Mouse (Mus musculus) limb, embryonic 15.5 days (tissue): ENCODE measurements around the gene Ehbp1. TPM values are rescaled to one million over a fixed set of nuclear protein-coding genes. Genes with fewer than 3 reads are reported as not detected.

Experiments
- ATAC-seq: fragments of 200-750 bp; cut with Nextera tagmentation; 2 replicates; pipeline ENCODE4 v1.8.0; 2017; ENCODE audit warnings: low read depth, moderate TSS enrichment; ENCODE audit not compliant: insufficient number of reproducible peaks, low FRiP score, low TSS enrichment
- H3K27ac ChIP-seq: fragments of 300-500 bp; sonication (generic); 2 replicates; pipeline ENCODE4 v1.5.1; 2015; ENCODE audit warnings: moderate library complexity, mild to moderate bottlenecking, inconsistent platforms
- H3K27me3 ChIP-seq: fragments of 300-500 bp; sonication (generic); 2 replicates; pipeline ENCODE4 v1.6.1; 2015; ENCODE audit warnings: inconsistent platforms
- H3K36me3 ChIP-seq: fragments of 300-500 bp; sonication (generic); 2 replicates; pipeline ENCODE4 v1.6.1; 2015; ENCODE audit warnings: inconsistent platforms
- H3K4me1 ChIP-seq: fragments of 300-500 bp; sonication (generic); 2 replicates; pipeline ENCODE4 v1.6.1; 2015; ENCODE audit warnings: inconsistent platforms
- H3K4me2 ChIP-seq: fragments of 300-500 bp; sonication (generic); 2 replicates; pipeline ENCODE4 v1.6.1; 2015; ENCODE audit warnings: mild to moderate bottlenecking, inconsistent platforms
- H3K4me3 ChIP-seq: fragments of 300-500 bp; sonication (generic); 2 replicates; pipeline ENCODE4 v1.5.1; 2015; ENCODE audit warnings: mild to moderate bottlenecking, inconsistent platforms
- H3K9ac ChIP-seq: fragments of 300-500 bp; sonication (generic); 2 replicates; pipeline ENCODE4 v1.6.1; 2015; ENCODE audit warnings: inconsistent platforms
- H3K9me3 ChIP-seq: fragments of 300-500 bp; sonication (generic); 2 replicates; pipeline ENCODE4 v1.6.1; 2016; ENCODE audit warnings: inconsistent platforms
- WGBS: fragments of 180-500 bp; shearing (Covaris S2); methylation state at CpG from one replicate; pipeline ENCODE4 v1.1.7; 2015; 5-methylcytosine and 5-hydroxymethylcytosine counted together
- polyA plus RNA-seq: library from polyadenylated mRNA; unstranded; fragments of >200 nt; fragmentation: Nextera tagmentation; extraction: Ambion mirVana; gene quantifications from 2 replicates; pipeline ENCODE4 v1.2.1, GENCODE M21; 2015

Ehbp1 gene
- polyA plus RNA-seq, 1 experiment from 2014 or later, result 14.3 TPM

GRCm38 (mm10) chr11:22138466-22138865, 203.6 kb downstream of the Ehbp1 start:
- Histone ChIP-seq H3K27me3 (no peaks in the 10 kb centered on the region), H3K9ac (no peak overlapping the region), H3K4me1 (no peaks in the 10 kb centered on the region), H3K9me3 (no peaks in the 10 kb centered on the region), H3K4me2 (no peak overlapping the region), H3K36me3 (no peaks in the 10 kb centered on the region; the same call in 1 of the 2 replicates), H3K4me3 (no peak overlapping the region), H3K27ac (no peak overlapping the region)
- no peak for ATAC-seq

GRCm38 (mm10) chr11:22125188-22125587, 216.9 kb downstream of the Ehbp1 start:
- WGBS, result 98% methylated on average over 2 of the region's 2 CpGs
- no peak overlapping the region for H3K27ac ChIP-seq
- ATAC-seq, result no peak
- no peaks in the 10 kb centered on the region for H3K27me3 ChIP-seq
- no peaks in the 10 kb centered on the region for H3K9me3 ChIP-seq
- H3K4me3 ChIP-seq, result no peak overlapping the region
- H3K36me3 ChIP-seq, result no peaks in the 10 kb centered on the region
- H3K4me2 ChIP-seq, result no peak overlapping the region
- no peaks in the 10 kb centered on the region for H3K4me1 ChIP-seq
- H3K9ac ChIP-seq, result no peak overlapping the region

GRCm38 (mm10) chr11:22118853-22119252, 223.2 kb downstream of the Ehbp1 start:
- no peaks in the 10 kb centered on the region for H3K27me3 ChIP-seq
- ATAC-seq, result no peak
- H3K4me1 ChIP-seq, result no peaks in the 10 kb centered on the region
- no peaks in the 10 kb centered on the region for H3K9me3 ChIP-seq
- H3K4me2 ChIP-seq, result no peak overlapping the region
- no peaks in the 10 kb centered on the region for H3K36me3 ChIP-seq
- no peak overlapping the region for H3K27ac ChIP-seq
- no peak overlapping the region for H3K4me3 ChIP-seq
- WGBS, result 87% methylated on average over 3 of the region's 3 CpGs
- no peak overlapping the region for H3K9ac ChIP-seq

GRCm38 (mm10) chr11:22112161-22112560, 229.9 kb downstream of the Ehbp1 start:
- H3K9ac ChIP-seq, result no peak overlapping the region
- no peak overlapping the region for H3K27ac ChIP-seq
- no peak for ATAC-seq
- no peaks in the 10 kb centered on the region for H3K36me3 ChIP-seq
- no peak overlapping the region for H3K4me3 ChIP-seq
- H3K27me3 ChIP-seq, result no peaks in the 10 kb centered on the region
- 84% methylated on average over 3 of the region's 3 CpGs for WGBS
- H3K4me2 ChIP-seq, result no peak overlapping the region
- no peaks in the 10 kb centered on the region for H3K9me3 ChIP-seq
- no peaks in the 10 kb centered on the region for H3K4me1 ChIP-seq

- H3K27ac ChIP-seq, result no peak overlapping the region
- H3K4me2 ChIP-seq, result no peak overlapping the region
- WGBS, result 88% methylated on average over 8 of the region's 8 CpGs
- no peaks in the 10 kb centered on the region for H3K9me3 ChIP-seq
- no peak overlapping the region for H3K9ac ChIP-seq
- H3K27me3 ChIP-seq, result no peaks in the 10 kb centered on the region
- no peak overlapping the region for H3K4me3 ChIP-seq
- H3K36me3 ChIP-seq, result no peaks in the 10 kb centered on the region; the same call in 1 of the 2 replicates
- no peak for ATAC-seq
- no peaks in the 10 kb centered on the region for H3K4me1 ChIP-seq
Observed at GRCm38 (mm10) chr11:22089346-22089745, 252.7 kb downstream of the Ehbp1 start.

- Histone ChIP-seq H3K27me3 (no peaks in the 10 kb centered on the region), H3K9ac (no peak overlapping the region), H3K4me1 (no peaks in the 10 kb centered on the region), H3K4me2 (no peak overlapping the region), H3K4me3 (no peak overlapping the region), H3K36me3 (peaks cover 16% of the 10 kb centered on the region), H3K9me3 (no peaks in the 10 kb centered on the region), H3K27ac (no peak overlapping the region)
- ATAC-seq, result no peak
- 46% methylated on average over 2 of the region's 2 CpGs for WGBS
Observed at GRCm38 (mm10) chr11:22063352-22063751, 278.7 kb downstream of the Ehbp1 start.

GRCm38 (mm10) chr11:22061660-22062059, 280.4 kb downstream of the Ehbp1 start:
- WGBS, result 87% methylated on average over 4 of the region's 4 CpGs
- no peaks in the 10 kb centered on the region for H3K27me3 ChIP-seq
- no peak overlapping the region for H3K9ac ChIP-seq
- H3K4me1 ChIP-seq, result no peaks in the 10 kb centered on the region
- ATAC-seq, result no peak
- H3K27ac ChIP-seq, result no peak overlapping the region
- H3K9me3 ChIP-seq, result no peaks in the 10 kb centered on the region
- no peak overlapping the region for H3K4me3 ChIP-seq
- no peak overlapping the region for H3K4me2 ChIP-seq
- peaks cover 16% of the 10 kb centered on the region for H3K36me3 ChIP-seq

GRCm38 (mm10) chr11:22057538-22057937, 284.6 kb downstream of the Ehbp1 start:
- ATAC-seq, result no peak
- Histone ChIP-seq H3K27ac (no peak overlapping the region), H3K9ac (no peak overlapping the region), H3K4me1 (no peaks in the 10 kb centered on the region), H3K4me2 (no peak overlapping the region), H3K27me3 (no peaks in the 10 kb centered on the region), H3K9me3 (no peaks in the 10 kb centered on the region), H3K4me3 (no peak overlapping the region), H3K36me3 (peaks cover 14% of the 10 kb centered on the region)
- WGBS, result 90% methylated on average over 5 of the region's 5 CpGs

- WGBS, result 81% methylated on average over 6 of the region's 6 CpGs
- Histone ChIP-seq H3K4me2 (no peak overlapping the region), H3K27me3 (no peaks in the 10 kb centered on the region), H3K4me3 (no peak overlapping the region), H3K4me1 (no peaks in the 10 kb centered on the region), H3K9ac (no peak overlapping the region), H3K9me3 (no peaks in the 10 kb centered on the region), H3K36me3 (peaks cover 15% of the 10 kb centered on the region), H3K27ac (no peak overlapping the region)
- no peak for ATAC-seq
Observed at GRCm38 (mm10) chr11:22055908-22056307, 286.2 kb downstream of the Ehbp1 start.

- Histone ChIP-seq H3K9me3 (no peaks in the 10 kb centered on the region), H3K4me3 (no peak overlapping the region), H3K27me3 (no peaks in the 10 kb centered on the region), H3K36me3 (peaks cover 11% of the 10 kb centered on the region), H3K27ac (no peak overlapping the region), H3K4me2 (no peak overlapping the region), H3K4me1 (no peaks in the 10 kb centered on the region), H3K9ac (no peak overlapping the region)
- ATAC-seq, result no peak
- 81% methylated on average over 10 of the region's 10 CpGs for WGBS
Observed at GRCm38 (mm10) chr11:22053034-22053668, 288.9 kb downstream of the Ehbp1 start.

GRCm38 (mm10) chr11:22050864-22051263, 291.2 kb downstream of the Ehbp1 start:
- no peak overlapping the region for H3K9ac ChIP-seq
- no peak overlapping the region for H3K4me2 ChIP-seq
- no peaks in the 10 kb centered on the region for H3K27me3 ChIP-seq
- H3K4me1 ChIP-seq, result no peaks in the 10 kb centered on the region
- H3K4me3 ChIP-seq, result no peak overlapping the region
- no peak for ATAC-seq
- 66% methylated on average over 7 of the region's 7 CpGs for WGBS
- H3K9me3 ChIP-seq, result no peaks in the 10 kb centered on the region
- peaks cover 11% of the 10 kb centered on the region for H3K36me3 ChIP-seq
- no peak overlapping the region for H3K27ac ChIP-seq

- H3K9ac ChIP-seq, result no peak overlapping the region
- 74% methylated on average over 6 of the region's 6 CpGs for WGBS
- ATAC-seq, result no peak
- H3K27ac ChIP-seq, result no peak overlapping the region
- no peaks in the 10 kb centered on the region for H3K9me3 ChIP-seq
- no peak overlapping the region for H3K4me2 ChIP-seq
- peaks cover 3% of the 10 kb centered on the region; the same call in 1 of the 2 replicates for H3K4me1 ChIP-seq
- H3K36me3 ChIP-seq, result no peaks in the 10 kb centered on the region
- no peaks in the 10 kb centered on the region for H3K27me3 ChIP-seq
- no peak overlapping the region for H3K4me3 ChIP-seq
Observed at GRCm38 (mm10) chr11:22039854-22040426, 302.2 kb downstream of the Ehbp1 start.
